8 mouse cellular contexts compared by ENCODE assay signal in genomic region chr5:65156853-65157252, GRCm38 (mm10). TPM values are rescaled to one million over a fixed set of nuclear protein-coding genes. Genes with fewer than 3 reads are reported as not detected.
DNase-seq lines count a peak whose midpoint lies in the region; ATAC-seq and TF ChIP-seq lines count a peak whose summit lies in the region.

No protein-coding gene starts in this region.

- H3K27ac ChIP-seq in kidney, postnatal 0 days, result no peak overlapping the region
- H3K27ac ChIP-seq in kidney, embryonic 15.5 days, result no peak overlapping the region
- H3K27ac ChIP-seq in embryonic facial prominence, embryonic 10.5 days (replicated peaks), result no peak overlapping the region
- no peak overlapping the region for H3K27ac ChIP-seq in liver, embryonic 11.5 days (ENCODE audit: low read depth, low read length)
- no peak overlapping the region for H3K27ac ChIP-seq in thymus, adult 2 months (ENCODE audit: control insufficient read depth, insufficient read depth, low read length)
- no peak overlapping the region for H3K27ac ChIP-seq in intestine, embryonic 16.5 days (ENCODE audit: low read length)

- TF ChIP-seq POLR2A in thymus, adult 2 months (IDR thresholded peaks at IDR 0.05; ENCODE audit: control insufficient read depth, extremely low read depth, insufficient read depth, low read length, poor library complexity), result no peak

- DNase-seq in kidney, postnatal 0 days (ENCODE audit: low spot score), result no peak
- peak; percentile 25 for DNase-seq in MEL-GATA-1-ER (ENCODE audit: extremely low read depth, low read depth)
- peak; percentile 30 for DNase-seq in embryonic facial prominence, embryonic 10.5 days (ENCODE audit: low spot score)
- no peak for DNase-seq in liver, embryonic 11.5 days (ENCODE audit: low spot score)
- DNase-seq in thymus, adult 2 months, result peak; percentile 58
- DNase-seq in Muller cell, postnatal 12 days (ENCODE audit: inconsistent ontology term), result no peak

- WGBS in kidney, postnatal 0 days, result 77% methylated on average over 2 of the region's 2 CpGs
- 83% methylated on average over 2 of the region's 2 CpGs for WGBS in kidney, embryonic 15.5 days
- WGBS in embryonic facial prominence, embryonic 10.5 days, result 55% methylated on average over 2 of the region's 2 CpGs
- 74% methylated on average over 2 of the region's 2 CpGs for WGBS in liver, embryonic 11.5 days
- WGBS in thymus, adult 2 months, result 87% methylated on average over 2 of the region's 2 CpGs
- 81% methylated on average over 2 of the region's 2 CpGs for WGBS in intestine, embryonic 16.5 days

- ATAC-seq in kidney, postnatal 0 days (replicated peaks; ENCODE audit: low FRiP score, low read depth), result 0 out of 2 replicates have a peak, but pooled peaks have one; percentile 15
- no peak for ATAC-seq in kidney, embryonic 15.5 days (replicated peaks; ENCODE audit: low FRiP score)
- 0 out of 2 replicates have a peak, but pooled peaks have one; percentile 45 for ATAC-seq in liver, embryonic 11.5 days (replicated peaks; ENCODE audit: low FRiP score)
- ATAC-seq in intestine, embryonic 16.5 days, result no peak

- H3K9me3 ChIP-seq in kidney, postnatal 0 days (replicated peaks; ENCODE audit: low read length), result no peaks in the 10 kb centered on the region
- H3K9me3 ChIP-seq in kidney, embryonic 15.5 days (replicated peaks), result 0 out of 2 replicates have a peak, but pooled peaks cover 2% of the 10 kb centered on the region
- no peaks in the 10 kb centered on the region for H3K9me3 ChIP-seq in embryonic facial prominence, embryonic 10.5 days
- no peaks in the 10 kb centered on the region for H3K9me3 ChIP-seq in liver, embryonic 11.5 days (ENCODE audit: control insufficient read depth, low read length)
- no peaks in the 10 kb centered on the region for H3K9me3 ChIP-seq in intestine, embryonic 16.5 days (ENCODE audit: control insufficient read depth, low read length)

- 0 out of 2 replicates have a peak, but pooled peaks cover 5% of the 10 kb centered on the region for H3K4me1 ChIP-seq in kidney, postnatal 0 days (replicated peaks; ENCODE audit: insufficient read depth, low read length)
- H3K4me1 ChIP-seq in kidney, embryonic 15.5 days, result peaks cover 12% of the 10 kb centered on the region
- H3K4me1 ChIP-seq in embryonic facial prominence, embryonic 10.5 days, result no peaks in the 10 kb centered on the region
- no peaks in the 10 kb centered on the region for H3K4me1 ChIP-seq in liver, embryonic 11.5 days (replicated peaks; ENCODE audit: control insufficient read depth, insufficient read depth, low read length)
- H3K4me1 ChIP-seq in thymus, adult 2 months (replicated peaks; ENCODE audit: control insufficient read depth, insufficient read depth, low read length), result no peaks in the 10 kb centered on the region
- no peaks in the 10 kb centered on the region for H3K4me1 ChIP-seq in intestine, embryonic 16.5 days (ENCODE audit: control insufficient read depth, insufficient read depth, low read length)

- 0 out of 2 replicates have a peak, but pooled peaks cover 7% of the 10 kb centered on the region for H3K36me3 ChIP-seq in kidney, postnatal 0 days (ENCODE audit: insufficient read depth, low read length)
- H3K36me3 ChIP-seq in kidney, embryonic 15.5 days, result peaks cover 22% of the 10 kb centered on the region
- peaks cover 25% of the 10 kb centered on the region for H3K36me3 ChIP-seq in embryonic facial prominence, embryonic 10.5 days (replicated peaks)
- H3K36me3 ChIP-seq in liver, embryonic 11.5 days (ENCODE audit: control insufficient read depth, insufficient read depth, low read length), result peaks cover 2% of the 10 kb centered on the region; the same call in 1 of the 2 replicates
- no peaks in the 10 kb centered on the region for H3K36me3 ChIP-seq in thymus, adult 2 months (ENCODE audit: control insufficient read depth, insufficient read depth, low read length)
- H3K36me3 ChIP-seq in intestine, embryonic 16.5 days (ENCODE audit: control insufficient read depth, insufficient read depth, low read length), result no peaks in the 10 kb centered on the region

- TF ChIP-seq CTCF in kidney, postnatal 0 days (IDR thresholded peaks at IDR 0.05; ENCODE audit: low read depth), result peak; percentile 67
- peak; percentile 77; the same call in 1 of the 2 replicates for TF ChIP-seq CTCF in thymus, adult 2 months (IDR thresholded peaks at IDR 0.05; ENCODE audit: borderline replicate concordance, control insufficient read depth, extremely low read depth, insufficient read depth, low read length, poor library complexity)

- H3K27me3 ChIP-seq in kidney, postnatal 0 days (ENCODE audit: insufficient read depth, low read length), result no peaks in the 10 kb centered on the region
- H3K27me3 ChIP-seq in kidney, embryonic 15.5 days, result no peaks in the 10 kb centered on the region
- H3K27me3 ChIP-seq in embryonic facial prominence, embryonic 10.5 days (replicated peaks; ENCODE audit: low read depth, poor library complexity, severe bottlenecking), result no peaks in the 10 kb centered on the region
- H3K27me3 ChIP-seq in liver, embryonic 11.5 days (replicated peaks; ENCODE audit: control insufficient read depth, insufficient read depth, low read length), result no peaks in the 10 kb centered on the region
- H3K27me3 ChIP-seq in thymus, adult 2 months (ENCODE audit: control insufficient read depth, insufficient read depth, low read length), result no peaks in the 10 kb centered on the region
- H3K27me3 ChIP-seq in intestine, embryonic 16.5 days (replicated peaks; ENCODE audit: control insufficient read depth, insufficient read depth, low read length), result no peaks in the 10 kb centered on the region

- H3K4me2 ChIP-seq in kidney, postnatal 0 days (ENCODE audit: low read length), result no peak overlapping the region
- no peak overlapping the region for H3K4me2 ChIP-seq in kidney, embryonic 15.5 days
- no peak overlapping the region for H3K4me2 ChIP-seq in liver, embryonic 11.5 days
- H3K4me2 ChIP-seq in intestine, embryonic 16.5 days (ENCODE audit: low read depth, low read length), result no peak overlapping the region

- no peak overlapping the region for H3K9ac ChIP-seq in kidney, postnatal 0 days (ENCODE audit: low read depth, low read length)
- H3K9ac ChIP-seq in kidney, embryonic 15.5 days, result no peak overlapping the region
- H3K9ac ChIP-seq in liver, embryonic 11.5 days (ENCODE audit: low read depth, low read length), result no peak overlapping the region
- no peak overlapping the region for H3K9ac ChIP-seq in intestine, embryonic 16.5 days (ENCODE audit: low read depth, low read length)

- no peak overlapping the region for H3K4me3 ChIP-seq in kidney, postnatal 0 days (replicated peaks; ENCODE audit: low read depth, low read length)
- no peak overlapping the region for H3K4me3 ChIP-seq in kidney, embryonic 15.5 days (replicated peaks)
- H3K4me3 ChIP-seq in embryonic facial prominence, embryonic 10.5 days, result no peak overlapping the region
- no peak overlapping the region for H3K4me3 ChIP-seq in liver, embryonic 11.5 days (ENCODE audit: low read depth, low read length)
- no peak overlapping the region for H3K4me3 ChIP-seq in thymus, adult 2 months (ENCODE audit: control insufficient read depth, insufficient read depth, low read length)
- no peak overlapping the region for H3K4me3 ChIP-seq in intestine, embryonic 16.5 days (ENCODE audit: low read length)

RNA-seq across cellular contexts. Expression of gene Wdr19, which starts 42.6 kb away (rescaled TPM):
- polyA plus RNA-seq in kidney, postnatal 0 days (2015; fragmentation: Nextera tagmentation; extraction: Ambion mirVana), result 9.9 and 10.2 TPM in 2 replicates
- 9.9 and 13.7 TPM in 2 replicates for polyA plus RNA-seq in kidney, embryonic 15.5 days (2015; fragmentation: Nextera tagmentation; extraction: Ambion mirVana)
- polyA plus RNA-seq in embryonic facial prominence, embryonic 10.5 days (2016; fragmentation: Nextera tagmentation; extraction: Ambion mirVana), result 11.1 and 12.1 TPM in 2 replicates
- polyA plus RNA-seq in liver, embryonic 11.5 days (2014; fragmentation: Nextera tagmentation; extraction: Ambion mirVana), result 4.9 and 5.8 TPM in 2 replicates
- 2.1 and 2.2 TPM in 2 replicates for polyA plus RNA-seq in thymus, adult 2 months (2012; rRNA removed)
- polyA plus RNA-seq in intestine, embryonic 16.5 days (2015; fragmentation: Nextera tagmentation; extraction: Ambion mirVana), result 4.3 and 4.5 TPM in 2 replicates

RNA-seq across cellular contexts. Expression of gene Klhl5, which starts 49.5 kb away (rescaled TPM):
- polyA plus RNA-seq in kidney, postnatal 0 days (2015; fragmentation: Nextera tagmentation; extraction: Ambion mirVana), result 26.5 and 27.5 TPM in 2 replicates
- polyA plus RNA-seq in kidney, embryonic 15.5 days (2015; fragmentation: Nextera tagmentation; extraction: Ambion mirVana), result 18.4 and 19.0 TPM in 2 replicates
- polyA plus RNA-seq in embryonic facial prominence, embryonic 10.5 days (2016; fragmentation: Nextera tagmentation; extraction: Ambion mirVana), result 10.4 and 13.0 TPM in 2 replicates
- 10.0 and 10.7 TPM in 2 replicates for polyA plus RNA-seq in liver, embryonic 11.5 days (2014; fragmentation: Nextera tagmentation; extraction: Ambion mirVana)
- polyA plus RNA-seq in thymus, adult 2 months (2012; rRNA removed), result 11.3 and 13.1 TPM in 2 replicates
- polyA plus RNA-seq in intestine, embryonic 16.5 days (2015; fragmentation: Nextera tagmentation; extraction: Ambion mirVana), result 4.0 and 8.3 TPM in 2 replicates

Comparison
In these comparisons a context has a peak if more than half of its experiments do, and no peak if none do; other contexts are left out.
1. ATAC-seq: peak in kidney, postnatal 0 days (single experiment) and liver, embryonic 11.5 days (single experiment); none in kidney, embryonic 15.5 days (single experiment) and intestine, embryonic 16.5 days (single experiment).
2. DNase-seq: peak in MEL-GATA-1-ER (single experiment), embryonic facial prominence, embryonic 10.5 days (single experiment) and thymus, adult 2 months (single experiment); none in kidney, postnatal 0 days (single experiment), liver, embryonic 11.5 days (single experiment) and Muller cell, postnatal 12 days (single experiment).